Mouse (Mus musculus) layer of hippocampus, adult 6 months (tissue): Measurements from ENCODE around the gene Atp13a2. TPM values are rescaled to one million over a fixed set of nuclear protein-coding genes. Genes with fewer than 3 reads are reported as not detected.

Experiments used
- long read RNA-seq, 2 experiments: library from polyadenylated mRNA; unstranded; transcript quantifications; one replicate each; pipeline ENCODE4 v2.0.0; 2019 to 2020
- polyA plus RNA-seq: library from polyadenylated mRNA; unstranded; fragments of <200 nt; fragmentation: Nextera tagmentation; gene quantifications from 2 replicates; pipeline ENCODE4 v1.2.3, GENCODE M21; 2021

Gene Atp13a2
- polyA plus RNA-seq: 43.6 and 48.5 TPM in 2 replicates
- long read RNA-seq, experiment 1, transcript Atp13a2-203 (29 exons, 3,882 nt): major isoform, 44 of 141 reads
- long read RNA-seq, experiment 1, transcript Atp13a2-201 (29 exons, 3,956 nt): minor isoform, 22 of 141 reads
- long read RNA-seq, experiment 1, partial matches to known transcripts: 60 of 141 reads
- long read RNA-seq, experiment 1, other reads (novel, unspliced or antisense): 15 of 141 reads
- long read RNA-seq, experiment 2, transcript Atp13a2-201 (29 exons, 3,956 nt): minor isoform, 119 of 576 reads
- long read RNA-seq, experiment 2, transcript Atp13a2-203 (29 exons, 3,882 nt): major isoform, 252 of 576 reads
- long read RNA-seq, experiment 2, partial matches to known transcripts: 96 of 576 reads
- long read RNA-seq, experiment 2, other reads (novel, unspliced or antisense): 109 of 576 reads

DNA sequence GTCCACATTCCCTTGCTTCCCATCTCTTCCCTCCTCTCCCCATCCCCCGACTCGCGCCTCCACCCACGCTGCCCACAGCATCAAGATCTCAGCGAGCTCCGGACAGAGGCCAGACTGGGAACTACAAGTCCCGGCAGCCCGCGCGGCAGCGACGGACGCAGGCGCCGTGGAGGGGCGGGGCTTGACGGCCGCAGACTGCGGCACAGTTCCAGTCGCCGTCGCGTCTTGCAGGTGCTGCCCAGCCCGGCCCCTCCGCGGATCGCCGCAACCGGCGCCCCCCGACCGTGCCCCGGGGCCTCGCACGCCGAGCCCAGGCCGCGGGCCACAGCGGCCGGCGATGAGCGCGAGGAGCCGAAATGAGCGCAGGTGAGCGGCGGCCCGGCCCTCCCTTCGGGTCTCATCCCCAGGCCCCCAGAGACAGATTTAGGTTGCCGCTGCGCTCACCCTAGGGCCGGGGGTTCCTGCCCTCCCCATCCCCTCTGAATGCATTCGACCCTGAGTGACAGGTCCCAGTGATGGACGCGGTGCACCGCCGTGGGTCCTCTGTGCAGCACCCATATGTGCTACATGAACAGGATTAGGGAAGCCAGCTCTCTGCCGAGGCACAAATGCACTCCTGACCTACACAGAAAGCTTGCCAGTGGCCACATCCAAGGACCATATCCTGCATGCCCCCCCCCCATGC is at the start of gene Atp13a2:
Gene Atp13a2 (plus strand): TSS at position 163 of the 685 bp plus-strand sequence.

DNA sequence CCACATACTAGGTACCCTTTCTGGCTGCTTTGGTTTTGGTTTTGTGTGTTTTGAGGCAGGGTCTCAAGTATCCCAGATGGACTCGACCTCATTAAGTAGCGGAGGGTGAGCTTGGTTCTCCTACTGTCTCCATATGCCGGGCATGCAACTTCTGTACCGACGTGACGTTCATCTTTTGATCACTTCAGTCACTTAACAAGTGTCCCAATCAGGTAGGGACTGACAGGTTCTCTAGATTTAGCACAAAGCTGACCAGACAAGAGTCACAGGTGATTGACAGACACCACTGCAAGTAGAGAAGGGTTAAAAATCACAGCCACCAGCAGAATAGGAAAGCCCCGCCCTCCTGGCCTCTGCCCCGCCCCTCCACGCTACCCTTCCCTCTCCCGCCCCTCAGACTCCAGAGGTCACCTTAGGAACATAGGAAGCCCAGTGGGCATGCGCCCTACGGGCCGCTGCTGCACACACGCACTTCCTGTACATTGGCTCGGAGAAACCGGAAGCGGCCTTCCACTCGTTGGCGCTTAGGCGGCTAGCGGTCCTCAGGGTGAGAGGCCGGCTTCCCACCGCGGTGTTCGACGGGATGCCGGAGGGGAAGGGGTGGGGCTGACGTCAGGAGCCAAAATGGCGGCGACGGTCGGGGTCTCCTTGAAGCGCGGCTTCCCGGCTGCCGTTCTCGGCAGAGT is 25.7 kb upstream of the Atp13a2 start, which contains the start of gene Sdhb:
Gene Sdhb (plus strand): TSS at position 423 of the 686 bp plus-strand sequence.

DNA sequence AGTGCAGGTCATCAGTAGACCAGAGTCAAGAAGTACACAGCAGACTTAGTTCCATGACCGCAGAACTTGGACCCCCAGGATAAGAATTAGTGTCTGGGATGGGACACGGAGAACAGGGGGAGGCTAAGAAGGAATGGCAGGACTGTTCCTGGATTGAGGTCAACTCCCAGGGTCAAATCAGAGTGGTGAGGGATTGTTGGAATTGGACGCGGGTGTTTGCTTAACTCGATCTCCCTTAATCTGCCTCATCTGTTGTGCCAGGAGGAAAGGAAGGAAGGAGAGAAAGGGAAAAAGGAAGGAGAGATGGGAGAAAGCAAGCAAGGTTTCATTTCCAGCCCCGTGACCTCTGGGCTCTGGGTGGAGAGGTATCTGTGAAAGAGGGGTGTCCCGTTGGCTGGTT is 23.4 kb downstream of the Atp13a2 start, which contains the start of gene Mfap2:
Gene Mfap2 (plus strand): TSS at position 301 of the 400 bp plus-strand sequence.

Other genes with a start within 250 kb of the Atp13a2 start
- not detected in 2 replicates for gene Padi6, start 244.2 kb upstream of the Atp13a2 start, polyA plus RNA-seq
- gene Padi4, start 212.6 kb upstream of the Atp13a2 start, polyA plus RNA-seq: not detected in 2 replicates
- gene Padi3, start 176.2 kb upstream of the Atp13a2 start, polyA plus RNA-seq: not detected in 2 replicates
- not detected in 2 replicates for gene Padi1, start 141.1 kb upstream of the Atp13a2 start, polyA plus RNA-seq
- 6.3 and 8.9 TPM in 2 replicates for gene Padi2, start 80.5 kb upstream of the Atp13a2 start, polyA plus RNA-seq
- 538 and 582 TPM in 2 replicates for gene Sdhb, start 25.7 kb upstream of the Atp13a2 start, polyA plus RNA-seq
- gene Mfap2, start 23.5 kb downstream of the Atp13a2 start, polyA plus RNA-seq: 3.4 and 6.0 TPM in 2 replicates
- 3.1 and 4.1 TPM in 2 replicates for gene Crocc, start 73.7 kb downstream of the Atp13a2 start, polyA plus RNA-seq
- gene Necap2, start 91.5 kb downstream of the Atp13a2 start, polyA plus RNA-seq: 38.2 and 40.9 TPM in 2 replicates
- gene Spata21, start 101.5 kb downstream of the Atp13a2 start, polyA plus RNA-seq: 0.06 and 0.08 TPM in 2 replicates
- gene Szrd1, start 152.9 kb downstream of the Atp13a2 start, polyA plus RNA-seq: 9.6 and 11.5 TPM in 2 replicates
- gene Fbxo42, start 161.0 kb downstream of the Atp13a2 start, polyA plus RNA-seq: 9.0 and 11.3 TPM in 2 replicates
- 4.8 and 6.1 TPM in 2 replicates for gene Rsg1, start 227.1 kb downstream of the Atp13a2 start, polyA plus RNA-seq